Mouse (Mus musculus) midbrain, postnatal 0 days (tissue): Measurements from ENCODE around the gene Bud23. TPM values are rescaled to one million over a fixed set of nuclear protein-coding genes. Genes with fewer than 3 reads are reported as not detected.

Source experiments
- ATAC-seq: fragments of 200-750 bp; cut with Nextera tagmentation; 2 replicates; pipeline ENCODE4 v1.8.0; 2017; ENCODE audit warnings: moderate number of reproducible peaks, mild to moderate bottlenecking, moderate TSS enrichment, moderate library complexity; ENCODE audit not compliant: low FRiP score
- DNase-seq: peaks from one replicate; pipeline ENCODE4 v3.0.0-alpha.2; 2015; ENCODE audit warnings: low spot score
- H3K27ac ChIP-seq: fragments of 300-500 bp; sonication (generic); 2 replicates; pipeline ENCODE4 v1.5.1; 2014; ENCODE audit warnings: low read depth, mild to moderate bottlenecking, low read length, mixed read lengths
- H3K27me3 ChIP-seq: fragments of 300-500 bp; sonication (generic); 2 replicates; pipeline ENCODE4 v1.6.1; 2014; ENCODE audit warnings: low read length, control low read depth, mixed read lengths; ENCODE audit not compliant: insufficient read depth
- H3K36me3 ChIP-seq: fragments of 300-500 bp; sonication (generic); 2 replicates; pipeline ENCODE4 v1.6.1; 2014; ENCODE audit warnings: low read length, control low read depth, mixed read lengths; ENCODE audit not compliant: insufficient read depth
- H3K4me1 ChIP-seq: fragments of 300-500 bp; sonication (generic); 2 replicates; pipeline ENCODE4 v1.6.1; 2014; ENCODE audit warnings: mild to moderate bottlenecking, control low read depth, antibody characterized with exemption, low read length, mixed read lengths; ENCODE audit not compliant: insufficient read depth
- H3K4me2 ChIP-seq: fragments of 300-500 bp; sonication (generic); 2 replicates; pipeline ENCODE4 v1.6.1; 2014; ENCODE audit warnings: low read depth, mild to moderate bottlenecking, low read length, mixed read lengths; ENCODE audit not compliant: poor library complexity, severe bottlenecking
- H3K4me3 ChIP-seq: fragments of 300-500 bp; sonication (generic); 2 replicates; pipeline ENCODE4 v1.5.1; 2014; ENCODE audit warnings: low read depth, mild to moderate bottlenecking, low read length, moderate library complexity
- H3K9ac ChIP-seq: fragments of 300-500 bp; sonication (generic); replicated peaks from 2 replicates; pipeline ENCODE4 v1.6.1; 2014; ENCODE audit warnings: mild to moderate bottlenecking, low read length, moderate library complexity, mixed read lengths; ENCODE audit not compliant: poor library complexity, severe bottlenecking
- H3K9me3 ChIP-seq: fragments of 300-500 bp; sonication (generic); 2 replicates; pipeline ENCODE4 v1.6.1; 2016; ENCODE audit warnings: low read length, control low read depth
- CTCF ChIP-seq: IDR thresholded peaks from 2 replicates; pipeline ENCODE4 v1.5.1; 2016; ENCODE audit warnings: antibody characterized with exemption, mild to moderate bottlenecking
- WGBS: fragments of 180-500 bp; shearing (Covaris S2); extraction: QIAGEN DNeasy Blood & Tissue Kit; methylation state at CpG from one replicate; pipeline ENCODE4 v1.1.7; 2014; 5-methylcytosine and 5-hydroxymethylcytosine counted together
- polyA plus RNA-seq: library from polyadenylated mRNA; unstranded; fragments of >200 nt; fragmentation: Nextera tagmentation; extraction: Ambion mirVana; gene quantifications from 2 replicates; pipeline ENCODE4 v1.2.1, GENCODE M21; 2015
- total RNA-seq: library from RNA; depleted of rRNA; stranded (reverse); fragments of >200 nt; gene quantifications from 2 replicates; pipeline ENCODE4 v1.2.3, GENCODE M21; 2014

Bud23 gene
- total and polyA plus RNA-seq, 2 experiments from 2014 or later, result 48.3 to 63.6 TPM

DNA sequence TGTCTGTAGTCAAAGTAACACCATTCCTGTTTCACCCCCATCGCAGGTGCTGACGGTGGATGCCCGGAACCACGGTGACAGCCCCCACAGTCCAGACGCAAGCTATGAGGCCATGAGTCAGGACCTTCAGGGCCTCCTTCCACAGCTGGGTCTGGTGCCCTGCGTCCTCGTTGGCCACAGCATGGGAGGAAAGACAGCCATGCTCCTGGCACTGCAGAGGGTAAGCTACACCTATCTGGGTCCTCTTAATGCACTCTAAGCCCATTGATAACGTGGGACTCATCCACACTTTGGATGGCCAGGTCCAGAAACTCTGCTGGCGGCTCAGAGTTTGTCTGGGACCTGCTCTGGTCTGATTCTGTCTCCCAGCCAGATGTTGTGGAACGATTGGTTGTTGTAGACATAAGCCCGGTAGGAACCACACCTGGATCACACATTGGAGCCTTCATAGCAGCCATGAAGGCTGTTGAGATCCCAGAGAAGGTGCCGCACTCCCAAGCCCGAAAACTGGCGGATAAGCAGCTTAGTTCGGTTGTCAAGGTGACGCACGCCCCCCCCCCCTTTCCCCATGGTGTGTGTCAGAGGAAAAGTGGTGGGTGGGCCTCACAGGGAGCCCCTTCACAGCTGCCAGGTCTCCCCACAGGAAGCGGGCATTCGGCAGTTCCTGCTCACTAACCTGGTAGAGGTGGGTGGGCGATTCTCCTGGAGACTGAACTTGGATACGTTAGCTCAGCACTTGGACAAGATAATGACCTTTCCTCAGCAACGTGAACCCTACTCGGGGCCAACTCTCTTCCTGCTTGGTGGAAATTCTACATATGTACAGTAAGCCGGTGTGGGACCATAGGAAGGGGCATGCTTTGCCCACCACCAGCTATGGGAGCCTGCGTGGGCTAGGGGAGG is 53.7 kb downstream of the Bud23 start:
- no peak for TF ChIP-seq CTCF
- 70% methylated on average over 25 of the region's 25 CpGs for WGBS
- H3K9me3 ChIP-seq, result no peaks in the 10 kb centered on the region
- H3K27ac ChIP-seq, result no peak overlapping the region
- H3K9ac ChIP-seq, result no peak overlapping the region
- ATAC-seq (no peak), DNase-seq (no peak)
- peaks cover 2% of the 10 kb centered on the region; the same call in 1 of the 2 replicates for H3K36me3 ChIP-seq
- H3K4me2 ChIP-seq, result no peak overlapping the region; the same call in 1 of the 2 replicates
- H3K27me3 ChIP-seq, result no peaks in the 10 kb centered on the region
- H3K4me3 ChIP-seq, result no peak overlapping the region
- H3K4me1 ChIP-seq, result peaks cover 9% of the 10 kb centered on the region; the same call in 1 of the 2 replicates

DNA sequence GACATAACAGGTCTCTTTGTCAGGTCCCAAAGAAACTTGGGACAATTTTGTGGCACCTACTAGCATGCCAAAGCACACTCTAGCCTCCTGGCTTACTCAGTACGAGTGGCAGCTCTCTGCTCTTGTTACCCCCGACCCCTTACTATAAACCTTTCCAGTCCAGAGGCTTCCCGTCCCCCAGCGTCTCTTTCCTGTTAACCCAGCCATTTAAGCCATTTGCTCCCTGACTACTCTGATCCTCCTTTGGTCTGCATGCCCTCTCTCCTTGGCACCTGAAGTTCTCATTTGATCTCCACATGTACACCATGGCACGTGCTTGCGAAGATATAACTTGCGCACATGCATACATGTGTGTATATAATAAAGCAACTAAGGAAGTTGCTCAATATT is 54.4 kb downstream of the Bud23 start:
- H3K9ac ChIP-seq, result peak overlapping the region; percentile 83; the same call in 1 of the 2 replicates
- no peaks in the 10 kb centered on the region for H3K9me3 ChIP-seq
- peaks cover 2% of the 10 kb centered on the region; the same call in 1 of the 2 replicates for H3K36me3 ChIP-seq
- H3K27ac ChIP-seq, result peak overlapping the region; percentile 98
- H3K27me3 ChIP-seq, result no peaks in the 10 kb centered on the region
- H3K4me3 ChIP-seq, result peak overlapping the region; percentile 54
- DNase-seq, result no peak
- peak overlapping the region; percentile 76 for H3K4me2 ChIP-seq
- TF ChIP-seq CTCF, result no peak
- peaks cover 9% of the 10 kb centered on the region; the same call in 1 of the 2 replicates for H3K4me1 ChIP-seq
- 51% methylated on average over 7 of the region's 7 CpGs for WGBS
- ATAC-seq, result no peak

DNA sequence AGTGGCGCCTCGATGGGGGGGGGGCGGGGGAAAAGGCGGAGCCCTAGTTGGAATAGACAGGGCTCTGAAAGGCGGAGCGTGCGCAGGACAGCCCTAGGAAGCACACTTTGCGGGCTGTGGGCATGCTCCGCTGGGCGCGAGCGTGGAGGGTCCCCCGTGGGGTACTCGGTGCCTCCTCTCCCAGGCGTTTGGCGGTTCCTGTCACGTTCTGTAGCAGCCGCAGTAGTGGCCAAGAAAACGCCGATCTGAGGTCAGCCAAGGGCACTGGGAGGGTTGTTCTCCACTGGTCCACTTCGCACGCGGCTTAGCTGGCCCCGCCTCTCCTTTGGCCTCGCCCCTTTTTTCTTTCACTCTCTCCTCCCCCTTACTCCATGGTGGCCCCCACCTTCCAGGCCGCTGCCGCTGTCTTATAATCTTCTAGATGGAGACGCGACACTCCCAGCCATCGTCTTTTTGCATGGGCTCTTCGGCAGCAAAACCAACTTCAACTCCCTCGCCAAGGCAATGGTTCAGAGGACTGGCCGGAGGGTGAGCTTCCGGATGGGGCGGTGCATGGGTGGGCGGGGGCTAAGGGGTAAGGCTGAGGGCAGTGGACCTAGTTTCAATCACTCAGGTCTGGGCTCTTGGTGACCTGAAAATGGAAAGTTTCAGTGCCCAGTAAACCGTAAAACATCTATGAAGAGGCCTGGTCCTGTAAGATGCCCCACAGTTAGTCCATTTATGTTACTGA is 55.0 kb downstream of the Bud23 start:
- Histone ChIP-seq H3K27me3 (no peaks in the 10 kb centered on the region), H3K4me1 (peaks cover 9% of the 10 kb centered on the region; the same call in 1 of the 2 replicates), H3K27ac (peak overlapping the region; percentile 98), H3K9me3 (no peaks in the 10 kb centered on the region), H3K4me2 (peak overlapping the region; percentile 76), H3K4me3 (peak overlapping the region; percentile 54), H3K36me3 (peaks cover 2% of the 10 kb centered on the region; the same call in 1 of the 2 replicates), H3K9ac (peak overlapping the region; percentile 83)
- DNase-seq (no peak), ATAC-seq (peak; percentile 86)
- under 1% methylated on average over 33 of the region's 37 CpGs for WGBS
- no peak for TF ChIP-seq CTCF

DNA sequence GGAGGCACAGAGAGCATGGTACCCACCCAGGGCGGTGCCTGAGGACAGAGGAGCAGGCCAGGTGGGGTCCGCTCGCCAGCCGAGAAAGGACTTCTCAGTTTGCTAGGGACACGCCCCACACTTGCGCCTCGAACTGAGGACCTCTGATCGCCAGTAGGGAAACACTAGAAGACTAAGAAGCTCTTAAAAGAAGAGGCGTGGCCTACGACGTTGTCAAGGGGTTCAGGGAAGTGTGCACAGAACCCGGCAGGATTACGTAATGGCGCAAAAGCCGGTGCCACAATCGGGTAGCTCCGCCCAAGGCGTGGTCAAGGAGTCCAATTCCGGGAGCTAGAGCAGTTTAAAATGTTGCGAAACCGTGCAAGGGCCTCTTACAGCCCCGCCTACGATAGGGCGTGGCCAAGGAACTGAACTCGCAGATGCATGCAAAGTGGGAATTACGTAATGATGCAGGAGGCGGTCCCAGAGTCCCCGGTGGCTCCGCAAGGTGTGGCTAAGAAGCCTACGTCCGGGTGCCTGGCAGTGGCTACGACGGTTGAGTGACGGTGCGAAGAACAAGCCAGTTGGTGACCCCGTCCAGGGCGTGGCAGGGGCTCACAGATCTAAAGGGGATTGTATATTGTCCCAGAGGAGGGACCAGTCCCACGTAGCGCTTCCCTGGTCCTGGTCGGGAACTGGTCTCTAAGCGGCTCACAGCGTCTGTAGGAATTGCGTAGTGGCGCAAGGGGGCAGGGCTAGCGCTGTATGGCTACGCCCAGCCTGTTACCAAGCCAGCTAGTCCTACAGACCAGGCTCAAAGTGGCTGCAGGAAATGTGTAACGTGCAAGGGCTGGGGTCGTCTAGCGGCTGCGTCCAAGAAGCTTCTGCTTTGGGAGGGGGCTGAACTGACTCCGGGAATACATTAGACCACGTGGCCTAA is 55.8 kb downstream of the Bud23 start, which contains the start of gene Abhd11:
Abhd11 (plus strand) TSS at position 482 of the 919 bp plus-strand sequence.
- DNase-seq, result peak; percentile 100
- Histone ChIP-seq H3K4me1 (peaks cover 9% of the 10 kb centered on the region; the same call in 1 of the 2 replicates), H3K4me3 (peak within 1 kb of the TSS; percentile 54), H3K9ac (peak within 1 kb of the TSS; percentile 83), H3K4me2 (peak within 1 kb of the TSS; percentile 76), H3K27me3 (no peaks in the 10 kb centered on the region), H3K27ac (peak within 1 kb of the TSS; percentile 98), H3K36me3 (peaks cover 2% of the 10 kb centered on the region; the same call in 1 of the 2 replicates), H3K9me3 (no peaks in the 10 kb centered on the region)
- WGBS, result under 1% methylated on average over 52 of the region's 52 CpGs
- ATAC-seq, result peak; percentile 91
- peak; percentile 40 for TF ChIP-seq CTCF
